Mouse (Mus musculus) cerebellum, postnatal 4 days (tissue): ENCODE data around the gene Nomo1.

Experiments used
- DNase-seq, 2 experiments: peaks; one replicate each; pipeline ENCODE4 v3.0.0; 2022; ENCODE audit warnings: low spot score in 2 of 2, mixed read lengths in 1 of 2

Gene Nomo1

GRCm38 (mm10) chr7:46100563-46100962, 67.1 kb downstream of the Nomo1 start, which contains the start of gene Kcnj11:
Kcnj11 (minus strand) TSS chr7:46100764.
- DNase-seq = peak; percentile 87 to 91

GRCm38 (mm10) chr7:46103075-46103591, 69.6 kb downstream of the Nomo1 start:
- peak in 1 of 2 experiments; percentile 66 for DNase-seq

GRCm38 (mm10) chr7:46103771-46104170, 70.3 kb downstream of the Nomo1 start:
- DNase-seq = no peak

- DNase-seq = peak; percentile 53 to 88
Observed at GRCm38 (mm10) chr7:46104256-46104915, 70.9 kb downstream of the Nomo1 start.

- no peak for DNase-seq
Observed at GRCm38 (mm10) chr7:46105484-46105883, 72.0 kb downstream of the Nomo1 start.

GRCm38 (mm10) chr7:46110079-46110478, 76.6 kb downstream of the Nomo1 start:
- DNase-seq = no peak

- DNase-seq = no peak
Observed at GRCm38 (mm10) chr7:46111212-46111817, 77.8 kb downstream of the Nomo1 start.

- no peak for DNase-seq
Observed at GRCm38 (mm10) chr7:46111938-46112337, 78.4 kb downstream of the Nomo1 start.

GRCm38 (mm10) chr7:46113435-46113834, 79.9 kb downstream of the Nomo1 start:
- DNase-seq = no peak

- DNase-seq = no peak
Observed at GRCm38 (mm10) chr7:46116118-46116581, 82.7 kb downstream of the Nomo1 start.

- DNase-seq = no peak
Observed at GRCm38 (mm10) chr7:46117035-46117434, 83.5 kb downstream of the Nomo1 start.

- DNase-seq = no peak
Observed at GRCm38 (mm10) chr7:46122964-46123363, 89.5 kb downstream of the Nomo1 start.

GRCm38 (mm10) chr7:46124460-46124859, 91.0 kb downstream of the Nomo1 start:
- DNase-seq = no peak

GRCm38 (mm10) chr7:46125340-46125739, 91.8 kb downstream of the Nomo1 start:
- no peak for DNase-seq

GRCm38 (mm10) chr7:46128196-46128595, 94.7 kb downstream of the Nomo1 start:
- no peak for DNase-seq

GRCm38 (mm10) chr7:46129463-46130179, 96.1 kb downstream of the Nomo1 start:
- no peak for DNase-seq

- no peak for DNase-seq
Observed at GRCm38 (mm10) chr7:46130723-46131122, 97.2 kb downstream of the Nomo1 start.

GRCm38 (mm10) chr7:46131266-46131665, 97.8 kb downstream of the Nomo1 start:
- DNase-seq = no peak

GRCm38 (mm10) chr7:46131806-46132205, 98.3 kb downstream of the Nomo1 start:
- DNase-seq = no peak

GRCm38 (mm10) chr7:46132229-46132628, 98.7 kb downstream of the Nomo1 start:
- no peak for DNase-seq
